Mouse (Mus musculus): Measurements from ENCODE around the gene Olfr91.
"Not testable (repeated sequence)": the region's sequence is repeated elsewhere in the genome, so short reads cannot be mapped to it uniquely, and the experiment has no call there.

Gene Olfr91

GRCm38 (mm10) chr17:37098178-37098577, at the start of gene Olfr91:
TSS of gene Olfr91 (minus strand) at chr17:37098278.
- no peak for DNase-seq (ENCODE audit: low read depth, low spot score)

GRCm38 (mm10) chr17:37131366-37131765, 33.3 kb upstream of the Olfr91 start:
- DNase-seq (ENCODE audit: low read depth, low spot score): not testable (repeated sequence)

- no peak for DNase-seq (ENCODE audit: low read depth, low spot score)
These were observed 21.9 kb upstream of the Olfr91 start, which contains the start of gene Olfr92 for GRCm38 (mm10) chr17:37119988-37120387. TSS of gene Olfr92 (minus strand) at chr17:37120088.

- no peak for DNase-seq (ENCODE audit: low read depth, low spot score)
These were observed 4.8 kb downstream of the Olfr91 start for GRCm38 (mm10) chr17:37093289-37093688.

GRCm38 (mm10) chr17:37092198-37092597, 5.9 kb downstream of the Olfr91 start:
- DNase-seq (ENCODE audit: low read depth, low spot score): no peak

GRCm38 (mm10) chr17:37088399-37088798, 9.7 kb downstream of the Olfr91 start, which contains the start of gene Olfr90:
TSS of gene Olfr90 (minus strand) at chr17:37088499.
- DNase-seq (ENCODE audit: low read depth, low spot score): no peak

GRCm38 (mm10) chr17:37085545-37085944, 12.5 kb downstream of the Olfr91 start:
- DNase-seq (ENCODE audit: low read depth, low spot score): no peak

GRCm38 (mm10) chr17:37084632-37085031, 13.4 kb downstream of the Olfr91 start:
- DNase-seq (ENCODE audit: low read depth, low spot score): no peak

- DNase-seq (ENCODE audit: low read depth, low spot score): peak; percentile 80
These were observed 14.8 kb downstream of the Olfr91 start for GRCm38 (mm10) chr17:37083327-37083726.

- no peak for DNase-seq (ENCODE audit: low read depth, low spot score)
These were observed 16.4 kb downstream of the Olfr91 start for GRCm38 (mm10) chr17:37081659-37082058.

GRCm38 (mm10) chr17:37080119-37080518, 18.0 kb downstream of the Olfr91 start:
- DNase-seq (ENCODE audit: low read depth, low spot score): peak; percentile 26

- peak; percentile 12 for DNase-seq (ENCODE audit: low read depth, low spot score)
These were observed 19.1 kb downstream of the Olfr91 start for GRCm38 (mm10) chr17:37078990-37079389.

- DNase-seq (ENCODE audit: low read depth, low spot score): no peak
These were observed 19.9 kb downstream of the Olfr91 start for GRCm38 (mm10) chr17:37078193-37078592.

- DNase-seq (ENCODE audit: low read depth, low spot score): no peak
These were observed 22.3 kb downstream of the Olfr91 start for GRCm38 (mm10) chr17:37075766-37076165.

GRCm38 (mm10) chr17:37075181-37075580, 22.9 kb downstream of the Olfr91 start:
- no peak for DNase-seq (ENCODE audit: low read depth, low spot score)

- DNase-seq (ENCODE audit: low read depth, low spot score): no peak
These were observed 25.3 kb downstream of the Olfr91 start for GRCm38 (mm10) chr17:37072730-37073276.

- no peak for DNase-seq (ENCODE audit: low read depth, low spot score)
These were observed 25.9 kb downstream of the Olfr91 start for GRCm38 (mm10) chr17:37072080-37072729.

GRCm38 (mm10) chr17:37070121-37070520, 28.0 kb downstream of the Olfr91 start:
- no peak for DNase-seq (ENCODE audit: low read depth, low spot score)

GRCm38 (mm10) chr17:37067861-37068260, 30.2 kb downstream of the Olfr91 start:
- DNase-seq (ENCODE audit: low read depth, low spot score): no peak

- no peak for DNase-seq (ENCODE audit: low read depth, low spot score)
These were observed 32.1 kb downstream of the Olfr91 start for GRCm38 (mm10) chr17:37065993-37066392.

- DNase-seq (ENCODE audit: low read depth, low spot score): no peak
These were observed 34.2 kb downstream of the Olfr91 start for GRCm38 (mm10) chr17:37063686-37064495.

GRCm38 (mm10) chr17:37063063-37063462, 35.0 kb downstream of the Olfr91 start:
- DNase-seq (ENCODE audit: low read depth, low spot score): no peak

Measured in mesoderm, embryonic 11.5 days (tissue).